Mouse (Mus musculus) erythroblast, embryonic 14.5 days (primary cell): ENCODE results near the gene Rbpms2. TPM values are rescaled to one million over a fixed set of nuclear protein-coding genes. Genes with fewer than 3 reads are reported as not detected.

Experiments
- H3K27me3 ChIP-seq: 2 replicates; pipeline ENCODE4 v1.6.1; 2012; ENCODE audit warnings: inconsistent platforms; ENCODE audit not compliant: control insufficient read depth
- H3K36me3 ChIP-seq: 2 replicates; pipeline ENCODE4 v1.6.1; 2012; ENCODE audit warnings: mild to moderate bottlenecking, inconsistent platforms; ENCODE audit not compliant: control insufficient read depth
- H3K4me1 ChIP-seq: 2 replicates; pipeline ENCODE4 v1.6.1; 2012; ENCODE audit warnings: inconsistent platforms; ENCODE audit not compliant: control insufficient read depth
- H3K4me3 ChIP-seq: replicated peaks from 2 replicates; pipeline ENCODE3; 2012; ENCODE audit warnings: moderate library complexity, mild to moderate bottlenecking, inconsistent platforms
- H3K9me3 ChIP-seq: 2 replicates; pipeline ENCODE4 v1.6.1; 2012; ENCODE audit warnings: low read length, inconsistent platforms, mixed read lengths; ENCODE audit not compliant: control insufficient read depth
- GATA1 ChIP-seq: IDR thresholded peaks from 2 replicates; pipeline ENCODE4 v1.6.1; 2012; ENCODE audit warnings: low read length, inconsistent platforms, mixed read lengths
- TAL1 ChIP-seq: IDR thresholded peaks from 3 replicates; pipeline ENCODE4 v1.6.1; 2012; ENCODE audit warnings: low read length, inconsistent platforms, mixed read lengths
- polyA plus RNA-seq: library from polyadenylated mRNA; stranded (reverse); fragments of >175 nt; gene quantifications from 2 replicates; pipeline ENCODE4 v1.2.3, GENCODE M21; 2012

Gene Rbpms2
- polyA plus RNA-seq, 1 experiment: 0.12 TPM

- no peak for TF ChIP-seq TAL1
- TF ChIP-seq GATA1: no peak
- Histone ChIP-seq H3K4me3 (no peak overlapping the region), H3K27me3 (no peaks in the 10 kb centered on the region)
These were observed 17.4 kb upstream of the Rbpms2 start for GRCm38 (mm10) chr9:65611969-65612486.

GRCm38 (mm10) chr9:65613098-65613497 is 16.4 kb upstream of the Rbpms2 start:
- no peak for TF ChIP-seq GATA1
- H3K27me3 ChIP-seq: no peaks in the 10 kb centered on the region
- H3K4me3 ChIP-seq: no peak overlapping the region
- H3K4me1 ChIP-seq: no peaks in the 10 kb centered on the region
- no peaks in the 10 kb centered on the region for H3K9me3 ChIP-seq
- no peaks in the 10 kb centered on the region for H3K36me3 ChIP-seq

More at GRCm38 (mm10) chr9:65611969-65612486, 17.4 kb upstream of the Rbpms2 start:
- H3K4me1 ChIP-seq: no peaks in the 10 kb centered on the region
- no peaks in the 10 kb centered on the region for H3K36me3 ChIP-seq
- H3K9me3 ChIP-seq: no peaks in the 10 kb centered on the region

- Histone ChIP-seq H3K27me3 (peaks cover 2% of the 10 kb centered on the region; the same call in 1 of the 2 replicates), H3K36me3 (no peaks in the 10 kb centered on the region), H3K4me1 (no peaks in the 10 kb centered on the region), H3K4me3 (no peak overlapping the region), H3K9me3 (no peaks in the 10 kb centered on the region)
- TF ChIP-seq GATA1: no peak
- no peak for TF ChIP-seq TAL1
These were observed 10.1 kb upstream of the Rbpms2 start for GRCm38 (mm10) chr9:65619311-65619710.

DNA sequence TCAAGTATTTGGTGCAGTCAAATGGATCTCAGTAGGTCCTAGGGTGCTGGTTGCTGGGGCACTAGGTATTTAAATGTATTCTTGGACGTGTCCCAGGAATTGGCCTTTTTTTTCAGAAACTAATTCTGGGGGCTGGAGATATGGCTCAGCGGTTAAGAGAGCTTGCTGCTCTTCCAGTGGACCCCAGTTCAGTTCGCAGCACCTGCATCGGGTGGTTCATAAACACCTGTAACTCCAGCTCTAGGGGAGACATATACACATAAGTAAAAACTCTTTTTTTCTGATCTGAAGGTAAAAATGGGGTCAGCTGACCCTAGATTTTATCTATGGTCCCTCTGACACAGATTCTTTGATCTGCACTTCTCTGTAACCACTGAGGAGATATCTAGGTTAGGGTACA is 8.3 kb upstream of the Rbpms2 start:
- TF ChIP-seq GATA1: no peak
- no peak for TF ChIP-seq TAL1
- Histone ChIP-seq H3K4me1 (no peaks in the 10 kb centered on the region), H3K4me3 (no peak overlapping the region), H3K36me3 (no peaks in the 10 kb centered on the region), H3K9me3 (no peaks in the 10 kb centered on the region), H3K27me3 (peaks cover 10% of the 10 kb centered on the region)

DNA sequence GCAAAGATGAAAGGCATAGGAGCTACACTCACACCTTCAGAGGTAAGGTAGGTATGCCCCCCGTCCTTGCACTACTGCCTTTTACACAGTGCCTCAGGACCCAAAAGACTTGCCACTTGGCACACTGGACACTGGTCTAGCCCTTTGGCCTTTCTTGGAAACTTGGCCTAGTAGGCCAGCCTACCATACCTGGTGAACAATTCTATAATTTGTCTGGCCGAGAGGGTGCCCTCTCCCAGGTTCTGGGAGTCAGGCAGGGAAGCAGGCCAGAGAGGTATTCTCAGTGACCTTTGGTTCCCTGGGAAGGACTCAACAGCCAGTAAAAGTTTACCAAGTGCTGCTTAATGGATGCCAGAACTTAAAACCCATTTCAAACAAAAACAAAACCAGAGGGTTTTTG is 7.8 kb upstream of the Rbpms2 start:
- H3K36me3 ChIP-seq: no peaks in the 10 kb centered on the region
- H3K4me3 ChIP-seq: no peak overlapping the region
- no peaks in the 10 kb centered on the region for H3K9me3 ChIP-seq
- H3K27me3 ChIP-seq: peaks cover 14% of the 10 kb centered on the region
- no peak for TF ChIP-seq TAL1
- no peak for TF ChIP-seq GATA1
- no peaks in the 10 kb centered on the region for H3K4me1 ChIP-seq

DNA sequence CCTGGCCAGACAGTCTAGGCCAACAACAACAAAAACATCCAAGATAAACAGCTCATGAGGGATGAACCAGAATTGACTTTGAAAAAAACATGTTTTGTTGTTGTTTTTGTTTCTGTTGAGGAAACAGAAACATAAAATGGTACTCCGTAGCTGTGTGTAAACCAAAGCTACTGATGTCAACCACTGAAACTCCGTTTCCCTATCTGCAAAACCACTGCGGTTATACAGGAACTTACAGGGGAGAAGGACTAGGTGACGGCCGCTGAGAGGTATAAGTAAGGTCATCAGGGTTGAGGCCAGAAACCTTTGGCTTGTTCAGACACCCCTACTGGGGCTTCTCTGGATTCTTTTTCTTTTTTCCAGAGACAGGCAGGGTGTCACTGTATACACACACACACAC is 6.6 kb upstream of the Rbpms2 start:
- Histone ChIP-seq H3K4me3 (no peak overlapping the region), H3K9me3 (no peaks in the 10 kb centered on the region), H3K36me3 (no peaks in the 10 kb centered on the region), H3K27me3 (peaks cover 25% of the 10 kb centered on the region), H3K4me1 (no peaks in the 10 kb centered on the region)
- TF ChIP-seq TAL1: no peak
- TF ChIP-seq GATA1: no peak

- H3K27me3 ChIP-seq: peaks cover 40% of the 10 kb centered on the region
- no peaks in the 10 kb centered on the region for H3K36me3 ChIP-seq
- TF ChIP-seq GATA1 (no peak), TAL1 (no peak)
- no peak overlapping the region for H3K4me3 ChIP-seq
- H3K9me3 ChIP-seq: peaks cover 4% of the 10 kb centered on the region; the same call in 1 of the 2 replicates
- H3K4me1 ChIP-seq: peaks cover 4% of the 10 kb centered on the region
These were observed 5.2 kb upstream of the Rbpms2 start for GRCm38 (mm10) chr9:65624266-65624665.

DNA sequence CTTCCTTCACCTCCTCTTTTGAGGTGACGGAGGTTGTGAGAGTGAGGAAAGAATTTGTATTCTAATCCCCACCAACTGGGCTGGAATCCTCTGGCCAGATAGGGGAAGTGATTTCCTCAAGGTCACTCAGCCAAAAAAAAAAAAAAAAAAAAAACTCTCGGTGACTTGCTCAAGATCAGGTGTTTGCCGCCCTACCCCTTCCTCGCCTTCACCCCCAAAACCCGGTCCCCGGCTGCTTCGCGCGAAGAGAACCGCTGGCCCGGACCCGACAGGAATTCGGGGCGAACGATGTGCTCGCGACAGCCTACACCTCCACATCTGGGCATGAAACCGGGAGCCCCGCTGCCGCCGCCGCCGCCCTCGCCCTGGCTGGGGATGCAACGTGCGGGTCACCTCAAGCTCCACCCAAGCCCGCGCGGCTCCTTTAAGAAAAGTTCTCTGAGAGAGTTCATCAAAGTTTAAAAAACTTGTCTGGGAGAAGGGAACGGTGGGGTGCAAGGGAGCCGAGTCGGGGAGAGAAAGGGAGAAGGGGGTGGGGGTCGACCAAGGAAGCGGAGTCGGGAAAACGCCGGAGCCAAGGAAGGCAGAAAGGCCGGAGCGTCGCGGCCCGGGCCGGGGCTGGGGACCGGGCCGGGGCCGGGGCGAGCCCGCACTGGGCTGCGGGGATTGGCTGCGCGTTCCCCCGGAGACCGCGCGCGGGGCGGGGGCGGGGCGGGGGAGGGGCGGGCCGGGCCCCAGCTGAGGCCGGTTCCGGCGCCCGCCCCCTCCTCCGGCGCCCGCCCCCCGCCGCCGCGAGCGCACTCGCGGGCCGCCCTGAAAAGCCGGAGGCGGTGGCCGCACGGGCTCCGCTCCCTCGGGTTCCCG is 551 bp downstream of the Rbpms2 start:
- H3K27me3 ChIP-seq: peaks cover 86% of the 10 kb centered on the region
- peaks cover 11% of the 10 kb centered on the region; the same call in 1 of the 2 replicates for H3K9me3 ChIP-seq
- H3K36me3 ChIP-seq: no peaks in the 10 kb centered on the region
- no peak for TF ChIP-seq GATA1
- H3K4me3 ChIP-seq: peak overlapping the region; percentile 58
- H3K4me1 ChIP-seq: peaks cover 16% of the 10 kb centered on the region

DNA sequence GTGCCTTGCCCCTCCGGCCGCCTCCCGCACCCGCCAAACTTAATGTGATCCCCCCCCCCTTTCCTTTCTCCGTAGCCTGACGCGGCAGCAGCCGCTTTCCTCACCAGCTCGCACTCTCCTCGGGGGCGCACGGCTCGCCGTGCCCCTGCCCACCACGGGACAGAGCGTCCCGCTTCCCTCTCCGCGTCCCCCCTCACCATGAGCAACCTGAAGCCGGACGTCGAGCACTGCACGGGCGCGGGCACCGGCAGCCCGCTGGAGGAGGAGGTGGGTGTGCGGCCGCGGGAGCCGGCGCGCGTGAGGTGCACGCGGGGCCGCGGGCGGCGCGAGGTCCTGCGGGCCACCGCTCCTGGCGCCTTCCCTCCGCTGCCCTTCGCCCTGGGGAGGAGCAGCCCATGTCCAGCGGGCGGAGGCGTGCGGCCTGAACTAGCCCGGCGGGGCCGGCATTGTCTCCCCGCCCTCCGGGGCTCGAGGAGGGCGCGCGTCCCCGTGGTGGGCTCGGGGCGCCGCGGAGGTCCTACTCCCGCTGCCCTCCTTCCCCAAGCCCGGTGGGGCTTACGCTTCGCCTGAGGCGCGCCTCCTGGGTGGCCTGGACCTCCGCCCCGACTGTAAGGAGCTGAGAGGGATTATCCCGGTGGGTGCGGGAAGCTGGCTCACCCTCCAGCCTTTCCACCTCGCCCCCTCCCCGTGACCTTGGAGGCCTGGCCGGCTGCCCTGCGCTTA is 1.3 kb downstream of the Rbpms2 start:
- H3K27me3 ChIP-seq: peaks cover 84% of the 10 kb centered on the region
- peaks cover 16% of the 10 kb centered on the region for H3K4me1 ChIP-seq
- peaks cover 11% of the 10 kb centered on the region; the same call in 1 of the 2 replicates for H3K9me3 ChIP-seq
- no peaks in the 10 kb centered on the region for H3K36me3 ChIP-seq
- H3K4me3 ChIP-seq: peak overlapping the region; percentile 58
- TF ChIP-seq TAL1: no peak
- TF ChIP-seq GATA1: no peak
